Mouse (Mus musculus): ENCODE measurements around the gene 3110040M04Rik.
"Not testable (repeated sequence)": the region's sequence is repeated elsewhere in the genome, so short reads cannot be mapped to it uniquely, and the experiment has no call there.

3110040M04Rik gene

GRCm38 (mm10) chr1:151192739-151193138 lies 11.2 kb upstream of the 3110040M04Rik start:
- DNase-seq (ENCODE audit: low read depth), result not testable (repeated sequence)

- not testable (repeated sequence) for DNase-seq (ENCODE audit: low read depth)
Measured at GRCm38 (mm10) chr1:151195986-151196385, 7.9 kb upstream of the 3110040M04Rik start.

- not testable (repeated sequence) for DNase-seq (ENCODE audit: low read depth)
Measured at GRCm38 (mm10) chr1:151196690-151197089, 7.2 kb upstream of the 3110040M04Rik start.

- not testable (repeated sequence) for DNase-seq (ENCODE audit: low read depth)
Measured at GRCm38 (mm10) chr1:151198120-151198519, 5.8 kb upstream of the 3110040M04Rik start, which contains the start of gene Gm47995. Gm47995 (plus strand) TSS chr1:151198448.

GRCm38 (mm10) chr1:151200620-151201019 lies 3.3 kb upstream of the 3110040M04Rik start:
- not testable (repeated sequence) for DNase-seq (ENCODE audit: low read depth)

- DNase-seq (ENCODE audit: low read depth), result not testable (repeated sequence)
Measured at GRCm38 (mm10) chr1:151202771-151203170, 1.1 kb upstream of the 3110040M04Rik start.

- not testable (repeated sequence) for DNase-seq (ENCODE audit: low read depth)
Measured at GRCm38 (mm10) chr1:151208493-151208892, 4.6 kb downstream of the 3110040M04Rik start.

GRCm38 (mm10) chr1:151208944-151209343 lies 5.0 kb downstream of the 3110040M04Rik start:
- not testable (repeated sequence) for DNase-seq (ENCODE audit: low read depth)

- DNase-seq (ENCODE audit: low read depth), result not testable (repeated sequence)
Measured at GRCm38 (mm10) chr1:151209824-151210355, 6.0 kb downstream of the 3110040M04Rik start, which contains the start of gene Gm47996. Gm47996 (plus strand) TSS chr1:151210131.

- not testable (repeated sequence) for DNase-seq (ENCODE audit: low read depth)
Measured at GRCm38 (mm10) chr1:151211666-151212065, 7.7 kb downstream of the 3110040M04Rik start.

GRCm38 (mm10) chr1:151214862-151215261 lies 10.9 kb downstream of the 3110040M04Rik start:
- no peak for DNase-seq (ENCODE audit: low read depth)

GRCm38 (mm10) chr1:151215985-151216384 lies 12.1 kb downstream of the 3110040M04Rik start:
- no peak for DNase-seq (ENCODE audit: low read depth)

- DNase-seq (ENCODE audit: low read depth), result no peak
Measured at GRCm38 (mm10) chr1:151216417-151216816, 12.5 kb downstream of the 3110040M04Rik start.

- DNase-seq (ENCODE audit: low read depth), result no peak
Measured at GRCm38 (mm10) chr1:151219045-151219444, 15.1 kb downstream of the 3110040M04Rik start.

- DNase-seq (ENCODE audit: low read depth), result no peak
Measured at GRCm38 (mm10) chr1:151220098-151220497, 16.2 kb downstream of the 3110040M04Rik start.

GRCm38 (mm10) chr1:151222561-151223267 lies 18.8 kb downstream of the 3110040M04Rik start:
- DNase-seq (ENCODE audit: low read depth), result no peak

GRCm38 (mm10) chr1:151223377-151223776 lies 19.5 kb downstream of the 3110040M04Rik start:
- DNase-seq (ENCODE audit: low read depth), result no peak

- DNase-seq (ENCODE audit: low read depth), result no peak
Measured at GRCm38 (mm10) chr1:151224536-151224935, 20.6 kb downstream of the 3110040M04Rik start.

- no peak for DNase-seq (ENCODE audit: low read depth)
Measured at GRCm38 (mm10) chr1:151227506-151227905, 23.6 kb downstream of the 3110040M04Rik start.

- DNase-seq (ENCODE audit: low read depth), result no peak
Measured at GRCm38 (mm10) chr1:151228320-151228989, 24.5 kb downstream of the 3110040M04Rik start.

- no peak for DNase-seq (ENCODE audit: low read depth)
Measured at GRCm38 (mm10) chr1:151232346-151232745, 28.4 kb downstream of the 3110040M04Rik start.

- DNase-seq (ENCODE audit: low read depth), result no peak
Measured at GRCm38 (mm10) chr1:151233756-151234155, 29.8 kb downstream of the 3110040M04Rik start.

GRCm38 (mm10) chr1:151235574-151235973 lies 31.7 kb downstream of the 3110040M04Rik start:
- no peak for DNase-seq (ENCODE audit: low read depth)
